Mouse (Mus musculus) testis, adult 2 months (tissue): ENCODE data around the gene Fpr1. TPM values are rescaled to one million over a fixed set of nuclear protein-coding genes. Genes with fewer than 3 reads are reported as not detected.

Source experiments
- H3K27ac ChIP-seq: fragments of 200-500 bp; 2 replicates; pipeline ENCODE4 v1.5.1; 2012; ENCODE audit warnings: low read depth, low read length; ENCODE audit not compliant: control insufficient read depth, insufficient read depth
- H3K27me3 ChIP-seq: fragments of 200-500 bp; 2 replicates; pipeline ENCODE4 v1.6.1; 2012; ENCODE audit warnings: mild to moderate bottlenecking, low read length, moderate library complexity; ENCODE audit not compliant: control insufficient read depth, insufficient read depth
- H3K36me3 ChIP-seq: fragments of 200-500 bp; 2 replicates; pipeline ENCODE4 v1.6.1; 2012; ENCODE audit warnings: mild to moderate bottlenecking, low read length; ENCODE audit not compliant: control insufficient read depth, insufficient read depth
- H3K4me1 ChIP-seq: fragments of 200-500 bp; 2 replicates; pipeline ENCODE4 v1.6.1; 2012; ENCODE audit warnings: low read length; ENCODE audit not compliant: control insufficient read depth, insufficient read depth
- H3K4me3 ChIP-seq: fragments of 200-500 bp; 2 replicates; pipeline ENCODE4 v1.5.1; 2012; ENCODE audit warnings: low read depth, mild to moderate bottlenecking, low read length, moderate library complexity, mixed read lengths; ENCODE audit not compliant: control insufficient read depth
- CTCF ChIP-seq: fragments of 200-500 bp; IDR thresholded peaks from 2 replicates; pipeline ENCODE4 v1.5.1; 2012; ENCODE audit warnings: low read depth, mild to moderate bottlenecking, inconsistent platforms, low read length, moderate library complexity; ENCODE audit not compliant: control insufficient read depth, insufficient read depth, insufficient replicate concordance
- POLR2A ChIP-seq: fragments of 200-500 bp; IDR thresholded peaks from 2 replicates; pipeline ENCODE4 v1.6.1; 2012; ENCODE audit warnings: low read depth, mild to moderate bottlenecking, inconsistent platforms, low read length, moderate library complexity; ENCODE audit not compliant: control insufficient read depth
- polyA plus RNA-seq: library from polyadenylated mRNA; depleted of rRNA; stranded (reverse); fragments of >200 nt; gene quantifications from 2 replicates; pipeline ENCODE4 v1.2.3, GENCODE M21; 2012; rRNA removed

Gene Fpr1
- polyA plus RNA-seq, 1 experiment: not detected

GRCm38 (mm10) chr17:17829052-17829785 lies 54.5 kb downstream of the Fpr1 start:
- peak overlapping the region; percentile 92 for H3K4me3 ChIP-seq
- no peak for TF ChIP-seq POLR2A
- no peak for TF ChIP-seq CTCF
- H3K4me1 ChIP-seq: peaks cover 13% of the 10 kb centered on the region
- no peaks in the 10 kb centered on the region for H3K36me3 ChIP-seq
- H3K27ac ChIP-seq: no peak overlapping the region; the same call in 1 of the 2 replicates
- H3K27me3 ChIP-seq: peaks cover 7% of the 10 kb centered on the region; the same call in 1 of the 2 replicates

GRCm38 (mm10) chr17:17828191-17828981 lies 55.4 kb downstream of the Fpr1 start:
- H3K4me3 ChIP-seq: peak overlapping the region; percentile 92
- TF ChIP-seq POLR2A (0 out of 2 replicates have a peak, but pooled peaks have one; percentile 35), CTCF (no peak)
- peaks cover 13% of the 10 kb centered on the region for H3K4me1 ChIP-seq
- peaks cover 7% of the 10 kb centered on the region; the same call in 1 of the 2 replicates for H3K27me3 ChIP-seq
- H3K27ac ChIP-seq: peak overlapping the region; percentile 8
- H3K36me3 ChIP-seq: no peaks in the 10 kb centered on the region

GRCm38 (mm10) chr17:17827658-17828190 lies 56.0 kb downstream of the Fpr1 start:
- no peaks in the 10 kb centered on the region for H3K36me3 ChIP-seq
- H3K4me3 ChIP-seq: peak overlapping the region; percentile 85
- TF ChIP-seq POLR2A: no peak
- no peak for TF ChIP-seq CTCF
- peaks cover 13% of the 10 kb centered on the region for H3K4me1 ChIP-seq
- peak overlapping the region; percentile 82 for H3K27ac ChIP-seq
- H3K27me3 ChIP-seq: peaks cover 7% of the 10 kb centered on the region; the same call in 1 of the 2 replicates

GRCm38 (mm10) chr17:17826751-17827657 lies 56.7 kb downstream of the Fpr1 start, which contains the start of gene Spaca6:
Gene Spaca6 (plus strand): TSS chr17:17827158.
- Histone ChIP-seq H3K27ac (peak within 1 kb of the TSS; percentile 94), H3K36me3 (no peaks in the 10 kb centered on the region), H3K27me3 (peaks cover 7% of the 10 kb centered on the region; the same call in 1 of the 2 replicates), H3K4me1 (peaks cover 13% of the 10 kb centered on the region), H3K4me3 (peak within 1 kb of the TSS; percentile 85)
- TF ChIP-seq CTCF (no peak), POLR2A (peak; percentile 80)

Other genes with a start within 250 kb of the Fpr1 start
- gene Vmn2r90, start 180.2 kb downstream of the Fpr1 start, polyA plus RNA-seq: 0.05 TPM in 2 replicates
- gene Spaca6, start 56.8 kb downstream of the Fpr1 start, polyA plus RNA-seq: 148 and 156 TPM in 2 replicates
- gene Has1, start 28.7 kb downstream of the Fpr1 start, polyA plus RNA-seq: not detected in 2 replicates
- not detected in 2 replicates for gene Fpr2, start 3.9 kb upstream of the Fpr1 start, polyA plus RNA-seq
- gene Fpr3, start 3.9 kb upstream of the Fpr1 start, polyA plus RNA-seq: not detected in 2 replicates
- not detected in 2 replicates for gene Fpr-rs4, start 137.8 kb upstream of the Fpr1 start, polyA plus RNA-seq
- not detected in 2 replicates for gene Vmn2r124, start 165.5 kb upstream of the Fpr1 start, polyA plus RNA-seq
- gene Vmn2r91, start 201.1 kb upstream of the Fpr1 start, polyA plus RNA-seq: not detected in 2 replicates